Mouse (Mus musculus) right cerebral cortex, postnatal 25 days (tissue): ENCODE results near the gene Nrxn2.

Experiments used
- DNase-seq: peaks from one replicate; pipeline ENCODE4 v3.0.0; 2022

Nrxn2 gene

GRCm38 (mm10) chr19:6392743-6393393 is 25.7 kb upstream of the Nrxn2 start:
- DNase-seq = no peak

- no peak for DNase-seq
These were observed 24.9 kb upstream of the Nrxn2 start for GRCm38 (mm10) chr19:6393637-6394036.

- DNase-seq = no peak
These were observed 22.3 kb upstream of the Nrxn2 start for GRCm38 (mm10) chr19:6396237-6396636.

GRCm38 (mm10) chr19:6397582-6398249 is 20.8 kb upstream of the Nrxn2 start:
- no peak for DNase-seq

- no peak for DNase-seq
These were observed 19.9 kb upstream of the Nrxn2 start for GRCm38 (mm10) chr19:6398447-6399284.

- no peak for DNase-seq
These were observed 19.0 kb upstream of the Nrxn2 start, which contains the start of gene Rasgrp2 for GRCm38 (mm10) chr19:6399285-6400095. Gene Rasgrp2, plus strand, starts transcription at chr19:6399340.

GRCm38 (mm10) chr19:6400096-6401086 is 18.1 kb upstream of the Nrxn2 start:
- no peak for DNase-seq

GRCm38 (mm10) chr19:6401131-6401815 is 17.3 kb upstream of the Nrxn2 start:
- DNase-seq = no peak

- DNase-seq = no peak
These were observed 16.6 kb upstream of the Nrxn2 start for GRCm38 (mm10) chr19:6401951-6402350.

- no peak for DNase-seq
These were observed 14.7 kb upstream of the Nrxn2 start for GRCm38 (mm10) chr19:6403869-6404268.

- no peak for DNase-seq
These were observed 13.1 kb upstream of the Nrxn2 start for GRCm38 (mm10) chr19:6405433-6405832.

GRCm38 (mm10) chr19:6407109-6407508 is 11.4 kb upstream of the Nrxn2 start:
- DNase-seq = no peak

- DNase-seq = no peak
These were observed 10.6 kb upstream of the Nrxn2 start for GRCm38 (mm10) chr19:6407816-6408510.

- DNase-seq = no peak
These were observed 9.8 kb upstream of the Nrxn2 start for GRCm38 (mm10) chr19:6408749-6409148.

GRCm38 (mm10) chr19:6409176-6409575 is 9.4 kb upstream of the Nrxn2 start:
- no peak for DNase-seq

- DNase-seq = no peak
These were observed 8.6 kb upstream of the Nrxn2 start for GRCm38 (mm10) chr19:6409936-6410335.

- DNase-seq = no peak
These were observed 5.7 kb upstream of the Nrxn2 start for GRCm38 (mm10) chr19:6412798-6413197.

- DNase-seq = no peak
These were observed 3.1 kb upstream of the Nrxn2 start for GRCm38 (mm10) chr19:6415454-6415853.

GRCm38 (mm10) chr19:6416124-6416770 is 2.3 kb upstream of the Nrxn2 start:
- no peak for DNase-seq
